Mouse (Mus musculus) granulocyte monocyte progenitor cell, adult 5-6 weeks (primary cell): ENCODE measurements around the gene Ankrd53. TPM values are rescaled to one million over a fixed set of nuclear protein-coding genes. Genes with fewer than 3 reads are reported as not detected.
"Not testable (repeated sequence)": the region's sequence is repeated elsewhere in the genome, so short reads cannot be mapped to it uniquely, and the experiment has no call there.

Experiments
- ATAC-seq: replicated peaks from 2 replicates; pipeline ENCODE4 v1.8.0; 2016; ENCODE audit warnings: mild to moderate bottlenecking, moderate TSS enrichment, inconsistent platforms; ENCODE audit not compliant: poor library complexity, severe bottlenecking
- total RNA-seq, 2 experiments: library from RNA; stranded (forward) in 1 of 2; stranded (reverse) in 1 of 2; fragments of 200-712, 200-1000 nt in 1 of 2; fragments of >200 nt in 1 of 2; fragmentation: Nextera tagmentation in 1 of 2; gene quantifications; 2 replicates each; pipeline ENCODE4 v1.2.3; 2014 to 2017

The Ankrd53 gene
- total RNA-seq, 2 experiments from 2014 or later, result 0.41 TPM; not detected in 1

- no peak for ATAC-seq
Measured at GRCm38 (mm10) chr6:83756051-83756450, 6.4 kb upstream of the Ankrd53 start.

GRCm38 (mm10) chr6:83762880-83763431, 512 bp downstream of the Ankrd53 start:
- peak; percentile 68 for ATAC-seq

GRCm38 (mm10) chr6:83766982-83767381, 4.5 kb downstream of the Ankrd53 start:
- no peak for ATAC-seq

GRCm38 (mm10) chr6:83768485-83768884, 6.0 kb downstream of the Ankrd53 start:
- ATAC-seq, result no peak

- ATAC-seq, result peak; percentile 67
Measured at GRCm38 (mm10) chr6:83774126-83774525, 11.7 kb downstream of the Ankrd53 start.

- ATAC-seq, result peak; percentile 29
Measured at GRCm38 (mm10) chr6:83774781-83775563, 12.5 kb downstream of the Ankrd53 start.

GRCm38 (mm10) chr6:83775638-83776293, 13.3 kb downstream of the Ankrd53 start, which contains the start of gene Tex261:
TSS of gene Tex261 (minus strand) at chr6:83775813.
- ATAC-seq, result peak; percentile 68

- ATAC-seq, result no peak
Measured at GRCm38 (mm10) chr6:83778306-83778705, 15.9 kb downstream of the Ankrd53 start.

- ATAC-seq, result 0 out of 2 replicates have a peak, but pooled peaks have one; percentile 26
Measured at GRCm38 (mm10) chr6:83779026-83779425, 16.6 kb downstream of the Ankrd53 start.

GRCm38 (mm10) chr6:83786426-83786825, 24.0 kb downstream of the Ankrd53 start:
- ATAC-seq, result no peak

- no peak for ATAC-seq
Measured at GRCm38 (mm10) chr6:83788554-83788953, 26.1 kb downstream of the Ankrd53 start.

GRCm38 (mm10) chr6:83790533-83790932, 28.1 kb downstream of the Ankrd53 start:
- ATAC-seq, result not testable (repeated sequence)

GRCm38 (mm10) chr6:83791251-83791890, 28.9 kb downstream of the Ankrd53 start:
- ATAC-seq, result peak; percentile 22

- ATAC-seq, result peak; percentile 84
Measured at GRCm38 (mm10) chr6:83794760-83795296, 32.4 kb downstream of the Ankrd53 start, which contains the start of gene Nagk. TSS of gene Nagk (plus strand) at chr6:83794982.

GRCm38 (mm10) chr6:83795492-83795900, 33.1 kb downstream of the Ankrd53 start:
- peak; percentile 48 for ATAC-seq

- no peak for ATAC-seq
Measured at GRCm38 (mm10) chr6:83796686-83797085, 34.2 kb downstream of the Ankrd53 start.

GRCm38 (mm10) chr6:83802033-83802432, 39.6 kb downstream of the Ankrd53 start:
- ATAC-seq, result no peak

- ATAC-seq, result no peak
Measured at GRCm38 (mm10) chr6:83802846-83803245, 40.4 kb downstream of the Ankrd53 start.

GRCm38 (mm10) chr6:83815801-83816200, 53.4 kb downstream of the Ankrd53 start:
- no peak for ATAC-seq
